Mouse (Mus musculus) hindbrain, embryonic 10.5 days (tissue): ENCODE results near the gene Efna4. TPM values are rescaled to one million over a fixed set of nuclear protein-coding genes. Genes with fewer than 3 reads are reported as not detected.

Experiments used
- DNase-seq: peaks from one replicate; pipeline ENCODE4 v3.0.0-alpha.2; 2017; ENCODE audit warnings: low spot score
- H3K27ac ChIP-seq: fragments of 300-500 bp; sonication (generic); 2 replicates; pipeline ENCODE4 v1.5.1; 2016; ENCODE audit warnings: mild to moderate bottlenecking, moderate library complexity
- H3K27me3 ChIP-seq: fragments of 300-500 bp; sonication (generic); 2 replicates; pipeline ENCODE4 v1.6.1; 2016; ENCODE audit warnings: mild to moderate bottlenecking; ENCODE audit not compliant: poor library complexity, insufficient read depth, severe bottlenecking
- H3K36me3 ChIP-seq: fragments of 300-500 bp; sonication (generic); 2 replicates; pipeline ENCODE4 v1.6.1; 2016; ENCODE audit warnings: mild to moderate bottlenecking, moderate library complexity
- H3K4me1 ChIP-seq: fragments of 300-500 bp; sonication (generic); replicated peaks from 2 replicates; pipeline ENCODE4 v1.6.1; 2016; ENCODE audit warnings: mild to moderate bottlenecking
- H3K4me3 ChIP-seq: fragments of 300-500 bp; sonication (generic); 2 replicates; pipeline ENCODE4 v1.5.1; 2016; ENCODE audit warnings: mild to moderate bottlenecking, moderate library complexity
- H3K9me3 ChIP-seq: fragments of 300-500 bp; sonication (generic); 2 replicates; pipeline ENCODE4 v1.6.1; 2016; ENCODE audit warnings: mild to moderate bottlenecking, moderate library complexity
- WGBS: fragments of 180-500 bp; shearing (Covaris S2); methylation state at CpG from one replicate; pipeline ENCODE4 v1.1.7; 2016; 5-methylcytosine and 5-hydroxymethylcytosine counted together
- polyA plus RNA-seq: library from polyadenylated mRNA; unstranded; fragments of >200 nt; fragmentation: Nextera tagmentation; extraction: Ambion mirVana; gene quantifications from 2 replicates; pipeline ENCODE4 v1.2.1, GENCODE M21; 2016

Efna4 gene
- polyA plus RNA-seq, 1 experiment from 2014 or later, result 23.2 TPM

- no peaks in the 10 kb centered on the region for H3K9me3 ChIP-seq
- H3K27me3 ChIP-seq, result peaks cover under 1% of the 10 kb centered on the region; the same call in 1 of the 2 replicates
- H3K4me3 ChIP-seq, result no peak overlapping the region
- DNase-seq, result no peak
- 92% methylated on average over 11 of the region's 11 CpGs for WGBS
- H3K36me3 ChIP-seq, result no peaks in the 10 kb centered on the region
- no peak overlapping the region for H3K27ac ChIP-seq
- peaks cover 9% of the 10 kb centered on the region for H3K4me1 ChIP-seq
These were observed 44.4 kb downstream of the Efna4 start for GRCm38 (mm10) chr3:89293247-89293918.

DNA sequence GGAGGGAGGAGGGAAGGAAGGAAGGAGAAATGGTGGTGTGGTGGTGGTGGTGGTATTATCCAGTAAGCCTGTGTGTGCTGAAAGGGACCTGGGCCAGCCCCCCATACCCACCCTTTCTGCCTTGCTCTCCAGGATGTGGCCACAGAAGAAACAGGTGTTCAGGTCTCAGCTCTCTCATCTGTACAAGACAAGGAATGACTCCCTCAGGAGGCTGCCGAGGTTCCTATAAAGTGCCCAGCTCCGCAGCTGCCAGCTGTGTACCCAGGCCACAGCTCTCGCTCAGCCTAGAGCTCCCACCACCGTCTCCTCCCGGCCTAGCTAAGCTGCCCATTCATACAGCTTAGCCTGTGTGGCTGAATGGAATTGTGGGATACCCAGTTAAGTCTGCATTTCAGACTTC lies 45.5 kb downstream of the Efna4 start:
- peaks cover 11% of the 10 kb centered on the region for H3K4me1 ChIP-seq
- DNase-seq, result no peak
- no peaks in the 10 kb centered on the region for H3K36me3 ChIP-seq
- 80% methylated on average over 5 of the region's 5 CpGs for whole genome bisulfite sequencing
- H3K27me3 ChIP-seq, result no peaks in the 10 kb centered on the region
- no peak overlapping the region for H3K4me3 ChIP-seq
- no peaks in the 10 kb centered on the region for H3K9me3 ChIP-seq
- no peak overlapping the region for H3K27ac ChIP-seq

GRCm38 (mm10) chr3:89291874-89292273 lies 46.0 kb downstream of the Efna4 start:
- Histone ChIP-seq H3K27ac (no peak overlapping the region), H3K36me3 (no peaks in the 10 kb centered on the region), H3K9me3 (no peaks in the 10 kb centered on the region), H3K4me1 (peaks cover 11% of the 10 kb centered on the region), H3K27me3 (no peaks in the 10 kb centered on the region), H3K4me3 (no peak overlapping the region)
- no peak for DNase-seq
- 80% methylated on average over 10 of the region's 10 CpGs for WGBS

DNA sequence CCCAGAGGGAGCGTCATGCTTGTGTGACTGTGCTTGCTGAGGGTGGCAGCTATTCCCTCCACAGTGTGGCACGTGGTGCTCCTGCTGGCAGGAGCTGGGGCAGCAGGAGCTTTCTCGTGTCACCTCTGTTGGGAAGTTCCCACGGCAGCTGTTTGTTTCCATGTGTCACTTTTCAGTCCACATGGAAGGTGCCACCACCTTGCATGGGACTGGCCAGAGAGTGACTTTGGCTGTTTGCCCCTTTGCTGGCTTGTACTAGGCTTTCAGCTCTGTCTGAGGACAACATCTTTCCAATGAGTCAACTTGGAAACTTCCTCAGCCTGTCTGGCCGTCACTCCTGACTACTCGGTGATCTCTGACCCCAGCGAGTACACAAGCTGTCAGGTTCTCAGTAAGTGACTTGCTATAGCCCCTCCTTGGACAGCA lies 49.3 kb downstream of the Efna4 start:
- peaks cover 4% of the 10 kb centered on the region; the same call in 1 of the 2 replicates for H3K27me3 ChIP-seq
- H3K36me3 ChIP-seq, result no peaks in the 10 kb centered on the region
- H3K9me3 ChIP-seq, result no peaks in the 10 kb centered on the region
- H3K27ac ChIP-seq, result no peak overlapping the region
- no peak for DNase-seq
- 56% methylated on average over 7 of the region's 7 CpGs for WGBS
- peaks cover 18% of the 10 kb centered on the region for H3K4me1 ChIP-seq
- no peak overlapping the region for H3K4me3 ChIP-seq

DNA sequence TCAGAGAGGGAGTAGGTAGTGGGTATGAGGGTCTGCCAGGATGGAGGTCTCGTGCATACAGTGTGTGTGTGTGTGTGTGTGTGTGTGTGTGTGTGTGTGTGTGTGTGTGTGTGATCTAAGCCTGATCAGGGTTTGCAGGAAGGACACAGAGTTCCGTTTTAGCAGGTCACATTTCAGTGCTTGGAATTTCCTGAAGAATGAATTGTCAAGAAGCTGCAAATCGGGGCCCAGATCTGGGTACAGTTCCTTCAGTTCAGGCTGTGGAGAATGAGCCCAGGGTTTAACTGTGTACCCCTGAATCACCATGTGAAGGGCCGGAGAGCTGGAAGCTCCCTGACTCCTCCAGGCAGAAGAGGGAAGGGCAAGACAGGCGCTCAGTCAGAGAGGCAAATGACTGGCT lies 50.5 kb downstream of the Efna4 start:
- DNase-seq, result no peak
- Histone ChIP-seq H3K27me3 (peaks cover 5% of the 10 kb centered on the region), H3K4me1 (peaks cover 20% of the 10 kb centered on the region), H3K4me3 (no peak overlapping the region), H3K36me3 (no peaks in the 10 kb centered on the region), H3K9me3 (no peaks in the 10 kb centered on the region), H3K27ac (no peak overlapping the region; the same call in 1 of the 2 replicates)
- WGBS, result 65% methylated on average over 5 of the region's 5 CpGs

- H3K36me3 ChIP-seq, result no peaks in the 10 kb centered on the region
- peaks cover 21% of the 10 kb centered on the region for H3K27me3 ChIP-seq
- peaks cover 37% of the 10 kb centered on the region for H3K4me1 ChIP-seq
These were observed 52.3 kb downstream of the Efna4 start for GRCm38 (mm10) chr3:89285526-89285925.

GRCm38 (mm10) chr3:89284261-89284660 lies 53.6 kb downstream of the Efna4 start:
- WGBS, result 92% methylated on average over 3 of the region's 3 CpGs

More at GRCm38 (mm10) chr3:89285526-89285925, 52.3 kb downstream of the Efna4 start:
- no peak for DNase-seq
- peak overlapping the region; percentile 29; the same call in 1 of the 2 replicates for H3K27ac ChIP-seq
- no peaks in the 10 kb centered on the region for H3K9me3 ChIP-seq
- no peak overlapping the region for H3K4me3 ChIP-seq
- WGBS, result 36% methylated on average over 2 of the region's 2 CpGs

More at GRCm38 (mm10) chr3:89284261-89284660, 53.6 kb downstream of the Efna4 start:
- no peak overlapping the region for H3K27ac ChIP-seq
- peaks cover 33% of the 10 kb centered on the region for H3K27me3 ChIP-seq
- no peak for DNase-seq
- no peak overlapping the region for H3K4me3 ChIP-seq
- H3K4me1 ChIP-seq, result peaks cover 50% of the 10 kb centered on the region
- no peaks in the 10 kb centered on the region for H3K9me3 ChIP-seq
- no peaks in the 10 kb centered on the region for H3K36me3 ChIP-seq

Other genes with a start within 250 kb of the Efna4 start
- gene Rusc1, start 244.7 kb downstream of the Efna4 start, polyA plus RNA-seq, result 19.1 and 38.3 TPM in 2 replicates
- gene Gm43738, start 236.9 kb downstream of the Efna4 start, polyA plus RNA-seq, result 0.09 TPM in 1 of 2 replicates, not detected in the other
- gene Fdps, start 236.1 kb downstream of the Efna4 start, polyA plus RNA-seq, result 383 and 460 TPM in 2 replicates
- 4.4 and 6.0 TPM in 2 replicates for gene Pklr, start 201.9 kb downstream of the Efna4 start, polyA plus RNA-seq
- gene Hcn3, start 177.8 kb downstream of the Efna4 start, polyA plus RNA-seq, result 7.3 and 9.1 TPM in 2 replicates
- 34.8 and 35.3 TPM in 2 replicates for gene Clk2, start 173.2 kb downstream of the Efna4 start, polyA plus RNA-seq
- 98.9 and 116 TPM in 2 replicates for gene Scamp3, start 160.6 kb downstream of the Efna4 start, polyA plus RNA-seq
- gene Fam189b, start 154.9 kb downstream of the Efna4 start, polyA plus RNA-seq, result 30.2 and 38.7 TPM in 2 replicates
- 41.0 and 50.0 TPM in 2 replicates for gene Gba, start 135.1 kb downstream of the Efna4 start, polyA plus RNA-seq
- gene Thbs3, start 122.8 kb downstream of the Efna4 start, polyA plus RNA-seq, result 65.5 and 74.7 TPM in 2 replicates
- 228 and 232 TPM in 2 replicates for gene Mtx1, start 110.9 kb downstream of the Efna4 start, polyA plus RNA-seq
- gene Muc1, start 109.0 kb downstream of the Efna4 start, polyA plus RNA-seq, result 1.1 and 1.8 TPM in 2 replicates
- 276 and 282 TPM in 2 replicates for gene Krtcap2, start 92.1 kb downstream of the Efna4 start, polyA plus RNA-seq
- 5.2 and 11.6 TPM in 2 replicates for gene Trim46, start 91.7 kb downstream of the Efna4 start, polyA plus RNA-seq
- 97.0 and 99.4 TPM in 2 replicates for gene Dpm3, start 78.7 kb downstream of the Efna4 start, polyA plus RNA-seq
- gene Slc50a1, start 67.5 kb downstream of the Efna4 start, polyA plus RNA-seq, result 34.4 and 36.8 TPM in 2 replicates
- gene Efna1, start 56.9 kb downstream of the Efna4 start, polyA plus RNA-seq, result 16.5 and 17.7 TPM in 2 replicates
- gene Efna3, start 15.1 kb downstream of the Efna4 start, polyA plus RNA-seq, result 5.9 and 10.7 TPM in 2 replicates
- 36.4 and 38.1 TPM in 2 replicates for gene Adam15, start 12.0 kb upstream of the Efna4 start, polyA plus RNA-seq
- gene Dcst2, start 23.9 kb upstream of the Efna4 start, polyA plus RNA-seq, result 0.34 TPM in 1 of 2 replicates, not detected in the other
- 0.09 and 0.33 TPM in 2 replicates for gene Dcst1, start 27.2 kb upstream of the Efna4 start, polyA plus RNA-seq
- 0.47 and 0.73 TPM in 2 replicates for gene Zbtb7b, start 56.7 kb upstream of the Efna4 start, polyA plus RNA-seq
- 1.7 TPM in 1 of 2 replicates, not detected in the other for gene Lenep, start 64.8 kb upstream of the Efna4 start, polyA plus RNA-seq
- gene Flad1, start 73.8 kb upstream of the Efna4 start, polyA plus RNA-seq, result 28.3 and 31.9 TPM in 2 replicates
- 535 and 648 TPM in 2 replicates for gene Cks1b, start 80.4 kb upstream of the Efna4 start, polyA plus RNA-seq
- 58.3 and 68.1 TPM in 2 replicates for gene Shc1, start 80.4 kb upstream of the Efna4 start, polyA plus RNA-seq
- 46.0 and 50.4 TPM in 2 replicates for gene Pygo2, start 92.2 kb upstream of the Efna4 start, polyA plus RNA-seq
- gene Pbxip1, start 98.7 kb upstream of the Efna4 start, polyA plus RNA-seq, result 21.1 and 21.6 TPM in 2 replicates
- gene Pmvk, start 116.5 kb upstream of the Efna4 start, polyA plus RNA-seq, result 71.4 and 87.8 TPM in 2 replicates
- 1.2 TPM in 2 replicates for gene Kcnn3, start 182.1 kb upstream of the Efna4 start, polyA plus RNA-seq